Mouse (Mus musculus): ENCODE measurements at regions not wholly inside any gene's neighbourhood (a gene's known extent, or its start where the extent isn't known, plus 50 kb on each side); places are given as distances from the start of the nearest gene placed in this dataset.

- TF ChIP-seq CTCF (IDR thresholded peaks at IDR 0.05; ENCODE audit: control insufficient read depth, insufficient read depth, low read length) (no peak), POLR2A (IDR thresholded peaks at IDR 0.05; ENCODE audit: borderline replicate concordance, control insufficient read depth, low read depth, low read length) (no peak)
Observed at GRCm38 (mm10) chr16:29718965-29719364, 139.8 kb downstream of the Opa1 start.
